Mouse (Mus musculus): ENCODE measurements around the gene 4930595D18Rik. TPM values are rescaled to one million over a fixed set of nuclear protein-coding genes. Genes with fewer than 3 reads are reported as not detected.

Gene 4930595D18Rik
- polyA plus RNA-seq, 1 experiment, result not detected

GRCm38 (mm10) chr12:111225197-111225780, 41.0 kb upstream of the 4930595D18Rik start:
- H3K4me2 ChIP-seq (ENCODE audit: low read depth), result no peak overlapping the region
- H3K27me3 ChIP-seq (ENCODE audit: control insufficient read depth, insufficient read depth, insufficient read length), result no peaks in the 10 kb centered on the region
- no peak overlapping the region for H3ac ChIP-seq (ENCODE audit: control insufficient read depth, insufficient read length)
- H3K4me3 ChIP-seq, result no peak overlapping the region
- H3K36me3 ChIP-seq (ENCODE audit: control insufficient read depth, insufficient read depth), result peaks cover 8% of the 10 kb centered on the region
- H3K79me2 ChIP-seq (ENCODE audit: control insufficient read depth, insufficient read depth), result no peaks in the 10 kb centered on the region
- no peak for TF ChIP-seq USF1 (IDR thresholded peaks at IDR 0.05; ENCODE audit: low read depth)
- no peak for TF ChIP-seq TCF12 (IDR thresholded peaks at IDR 0.05; ENCODE audit: insufficient read depth, poor library complexity, severe bottlenecking)
- no peak for TF ChIP-seq MYOG (IDR thresholded peaks at IDR 0.05; ENCODE audit: control insufficient read depth in 1 of 3, insufficient read depth in 1 of 3, insufficient read length in 2 of 3, low read depth in 2 of 3)
- TF ChIP-seq CEBPB (IDR thresholded peaks at IDR 0.05; ENCODE audit: insufficient read depth, poor library complexity, severe bottlenecking), result no peak
- no peak for TF ChIP-seq POLR2A (IDR thresholded peaks at IDR 0.05; ENCODE audit: insufficient read length, low read depth)
- TF ChIP-seq E2F4 (IDR thresholded peaks at IDR 0.05; ENCODE audit: insufficient read depth), result no peak
- TF ChIP-seq POLR2AphosphoS2 (IDR thresholded peaks at IDR 0.05; ENCODE audit: insufficient read length, low read depth), result no peak
- TF ChIP-seq MAX (IDR thresholded peaks at IDR 0.05; ENCODE audit: low read depth), result no peak
- TF ChIP-seq MYOD1 (IDR thresholded peaks at IDR 0.05; ENCODE audit: control insufficient read depth in 1 of 3, insufficient read length in 2 of 3, low read depth in 2 of 3), result no peak
- no peak for TF ChIP-seq TCF3 (IDR thresholded peaks at IDR 0.05; ENCODE audit: insufficient read length, low read depth)
- no peak for TF ChIP-seq SRF (IDR thresholded peaks at IDR 0.05; ENCODE audit: control insufficient read depth, insufficient read length, low read depth)
- no peak for TF ChIP-seq REST (IDR thresholded peaks at IDR 0.05; ENCODE audit: insufficient read depth, insufficient read length)

DNA sequence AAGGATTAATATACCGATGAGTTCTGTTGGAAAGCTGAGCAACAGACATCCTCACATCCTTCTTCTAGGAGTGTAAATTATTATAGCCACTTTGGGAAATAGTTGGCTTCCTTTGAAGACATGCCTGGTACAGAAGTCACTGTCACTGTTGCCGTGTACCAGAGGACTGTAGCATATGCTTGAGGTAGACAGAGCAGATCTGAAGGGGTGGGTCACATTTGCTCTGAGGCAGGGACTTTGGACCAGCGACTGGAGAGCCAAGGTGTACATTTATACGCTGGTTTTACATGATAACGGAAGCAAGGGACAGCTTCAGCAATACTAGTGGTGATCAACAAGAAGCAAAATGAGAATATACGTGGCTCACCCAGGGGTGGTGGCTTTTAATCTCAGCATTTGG, 34.6 kb upstream of the 4930595D18Rik start:
- TF ChIP-seq MYOD1 (IDR thresholded peaks at IDR 0.05; ENCODE audit: control insufficient read depth in 1 of 3, insufficient read length in 2 of 3, low read depth in 2 of 3) (no peak), MAX (IDR thresholded peaks at IDR 0.05; ENCODE audit: low read depth) (no peak), E2F4 (IDR thresholded peaks at IDR 0.05; ENCODE audit: insufficient read depth) (no peak), TCF12 (IDR thresholded peaks at IDR 0.05; ENCODE audit: insufficient read depth, poor library complexity, severe bottlenecking) (no peak), REST (IDR thresholded peaks at IDR 0.05; ENCODE audit: insufficient read depth, insufficient read length) (no peak), TCF3 (IDR thresholded peaks at IDR 0.05; ENCODE audit: insufficient read length, low read depth) (no peak), POLR2AphosphoS2 (IDR thresholded peaks at IDR 0.05; ENCODE audit: insufficient read length, low read depth) (no peak), CEBPB (IDR thresholded peaks at IDR 0.05; ENCODE audit: insufficient read depth, poor library complexity, severe bottlenecking) (no peak), USF1 (IDR thresholded peaks at IDR 0.05; ENCODE audit: low read depth) (no peak), POLR2A (IDR thresholded peaks at IDR 0.05; ENCODE audit: insufficient read length, low read depth) (no peak)
- Histone ChIP-seq H3K79me2 (ENCODE audit: control insufficient read depth, insufficient read depth) (peaks cover 11% of the 10 kb centered on the region), H3K4me2 (ENCODE audit: low read depth) (no peak overlapping the region), H3ac (ENCODE audit: control insufficient read depth, insufficient read length) (no peak overlapping the region), H3K36me3 (ENCODE audit: control insufficient read depth, insufficient read depth) (peaks cover 8% of the 10 kb centered on the region), H3K27me3 (ENCODE audit: control insufficient read depth, insufficient read depth, insufficient read length) (no peaks in the 10 kb centered on the region), H3K4me3 (no peak overlapping the region)

DNA sequence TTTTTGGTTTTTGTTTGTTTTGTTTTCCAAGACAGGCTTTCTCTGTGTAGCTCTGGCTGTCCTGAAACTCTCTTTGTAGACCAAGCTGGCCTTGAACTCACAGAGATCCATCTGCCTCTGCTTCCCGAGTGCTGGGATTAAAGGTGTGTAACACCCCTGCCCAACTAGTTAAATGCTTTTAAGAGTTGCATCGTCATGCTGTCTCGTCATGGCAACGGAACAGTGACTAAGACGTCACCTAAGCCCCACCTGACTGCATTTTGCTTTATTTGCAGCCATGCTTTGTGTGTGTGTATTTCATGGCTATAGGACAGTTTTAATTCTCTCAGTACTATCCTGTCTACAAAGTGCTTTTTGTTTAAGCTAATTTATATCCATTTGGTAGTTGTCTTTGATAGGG, 27.4 kb upstream of the 4930595D18Rik start:
- TF ChIP-seq MYOD1 (IDR thresholded peaks at IDR 0.05; ENCODE audit: control insufficient read depth in 1 of 3, insufficient read length in 2 of 3, low read depth in 2 of 3) (no peak), USF1 (IDR thresholded peaks at IDR 0.05; ENCODE audit: low read depth) (no peak), MYOG (IDR thresholded peaks at IDR 0.05; ENCODE audit: control insufficient read depth in 1 of 3, insufficient read depth in 1 of 3, insufficient read length in 2 of 3, low read depth in 2 of 3) (no peak), CEBPB (IDR thresholded peaks at IDR 0.05; ENCODE audit: insufficient read depth, poor library complexity, severe bottlenecking) (no peak), TCF3 (IDR thresholded peaks at IDR 0.05; ENCODE audit: insufficient read length, low read depth) (no peak), REST (IDR thresholded peaks at IDR 0.05; ENCODE audit: insufficient read depth, insufficient read length) (no peak)
- H3K4me3 ChIP-seq, result no peak overlapping the region
- no peaks in the 10 kb centered on the region for H3K36me3 ChIP-seq (ENCODE audit: control insufficient read depth, insufficient read depth)
- no peak overlapping the region for H3ac ChIP-seq (ENCODE audit: control insufficient read depth, insufficient read length)
- peaks cover 5% of the 10 kb centered on the region for H3K79me2 ChIP-seq (ENCODE audit: control insufficient read depth, insufficient read depth)
- H3K27me3 ChIP-seq (ENCODE audit: control insufficient read depth, insufficient read depth, insufficient read length), result no peaks in the 10 kb centered on the region
- H3K4me2 ChIP-seq (ENCODE audit: low read depth), result no peak overlapping the region

DNA sequence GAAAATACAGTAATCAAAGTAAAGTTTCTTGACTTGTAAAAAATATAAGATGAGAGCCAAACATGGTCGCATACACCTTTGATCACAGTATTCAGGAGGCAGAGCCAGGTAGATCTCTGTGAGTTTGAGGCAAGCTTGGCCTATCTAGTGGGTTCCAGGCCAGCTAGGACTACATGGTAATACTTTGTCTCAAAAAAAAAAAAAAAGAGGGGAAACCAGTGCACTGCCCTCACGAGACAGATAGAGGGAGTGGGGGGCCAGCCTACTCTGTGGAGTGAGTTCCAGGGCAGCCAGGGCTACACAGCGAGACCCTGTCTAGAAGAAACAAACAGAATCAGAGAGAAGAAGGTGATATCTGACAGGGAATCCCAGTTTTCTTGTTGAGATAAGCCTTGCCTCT, 23.4 kb upstream of the 4930595D18Rik start:
- no peaks in the 10 kb centered on the region for H3K36me3 ChIP-seq (ENCODE audit: control insufficient read depth, insufficient read depth)

DNA sequence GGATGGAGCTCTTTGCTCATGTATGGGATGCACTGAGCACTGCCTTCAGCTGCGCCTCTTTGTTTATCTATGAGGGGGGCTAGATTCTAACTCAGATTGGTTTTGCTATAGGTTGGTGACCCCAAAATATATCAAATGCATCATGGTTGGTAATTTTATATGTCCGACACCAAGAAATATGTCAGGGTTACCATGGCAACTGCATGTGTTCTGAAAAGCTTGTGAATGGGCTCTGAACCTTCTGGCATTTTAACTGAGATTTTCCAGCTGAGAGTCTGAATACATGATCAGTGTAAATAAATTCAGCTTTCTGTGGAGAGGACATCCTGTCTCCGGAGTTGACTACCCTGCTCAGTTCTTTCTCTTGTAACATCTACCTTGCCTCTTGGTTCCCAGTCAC, 19.7 kb upstream of the 4930595D18Rik start:
- TF ChIP-seq REST (IDR thresholded peaks at IDR 0.05; ENCODE audit: insufficient read depth, insufficient read length), result no peak
- H3K4me3 ChIP-seq, result no peak overlapping the region
- H3ac ChIP-seq (ENCODE audit: control insufficient read depth, insufficient read length), result no peak overlapping the region

More for the DNA sequence above, 23.4 kb upstream of the 4930595D18Rik start:
- Histone ChIP-seq H3K4me3 (no peak overlapping the region), H3K79me2 (ENCODE audit: control insufficient read depth, insufficient read depth) (peaks cover 3% of the 10 kb centered on the region), H3K27me3 (ENCODE audit: control insufficient read depth, insufficient read depth, insufficient read length) (no peaks in the 10 kb centered on the region), H3K4me2 (ENCODE audit: low read depth) (no peak overlapping the region), H3ac (ENCODE audit: control insufficient read depth, insufficient read length) (no peak overlapping the region)
- TF ChIP-seq TCF3 (IDR thresholded peaks at IDR 0.05; ENCODE audit: insufficient read length, low read depth) (no peak), TCF12 (IDR thresholded peaks at IDR 0.05; ENCODE audit: insufficient read depth, poor library complexity, severe bottlenecking) (no peak)

More for the DNA sequence above, 19.7 kb upstream of the 4930595D18Rik start:
- Histone ChIP-seq H3K79me2 (ENCODE audit: control insufficient read depth, insufficient read depth) (peaks cover 9% of the 10 kb centered on the region), H3K27me3 (ENCODE audit: control insufficient read depth, insufficient read depth, insufficient read length) (no peaks in the 10 kb centered on the region), H3K36me3 (ENCODE audit: control insufficient read depth, insufficient read depth) (no peaks in the 10 kb centered on the region), H3K4me2 (ENCODE audit: low read depth) (no peak overlapping the region)

All from myocyte (in vitro differentiated cells).